Mouse (Mus musculus) CH12.LX (cell line): ENCODE results near the gene Bcas3. TPM values are rescaled to one million over a fixed set of nuclear protein-coding genes. Genes with fewer than 3 reads are reported as not detected.

ENCODE experiments used
- DNase-seq: peaks from one replicate; pipeline ENCODE4 v3.0.0-alpha.2; 2013; ENCODE audit errors: extremely low read depth
- H3K27ac ChIP-seq: 2 replicates; pipeline ENCODE4 v1.5.1; 2012; ENCODE audit warnings: low read depth, mild to moderate bottlenecking, control low read depth, moderate library complexity; ENCODE audit not compliant: insufficient read depth
- H3K27me3 ChIP-seq: replicated peaks from 2 replicates; pipeline ENCODE3; 2012; ENCODE audit warnings: inconsistent platforms
- H3K36me3 ChIP-seq, 2 experiments: replicated peaks in 1 of 2; 2 replicates each; pipeline versions ENCODE3 to v1.6.1; 2012; ENCODE audit warnings: inconsistent platforms in 1 of 2, low read length in 1 of 2, mild to moderate bottlenecking in 1 of 2, mixed read lengths in 1 of 2, moderate library complexity in 1 of 2; ENCODE audit not compliant: control insufficient read depth in 1 of 2, insufficient read depth in 1 of 2
- H3K4me1 ChIP-seq, 2 experiments: 2 replicates each; pipeline ENCODE4 v1.6.1; 2012; ENCODE audit warnings: inconsistent platforms in 1 of 2, moderate library complexity in 1 of 2; ENCODE audit not compliant: insufficient read depth in 2 of 2, control insufficient read depth in 1 of 2
- H3K4me2 ChIP-seq: 2 replicates; pipeline ENCODE4 v1.6.1; 2012; ENCODE audit warnings: low read depth, mild to moderate bottlenecking, control low read depth; ENCODE audit not compliant: poor library complexity, insufficient read depth, severe bottlenecking
- H3K4me3 ChIP-seq, 3 experiments: fragments of 150-350 bp in 1 of 3; sonication (generic) in 1 of 3; replicated peaks in 1 of 3; 2 replicates each; pipeline versions ENCODE3 to v1.5.1; 2011 to 2012; ENCODE audit warnings: low read depth in 2 of 3, low read length in 2 of 3, mild to moderate bottlenecking in 2 of 3, moderate library complexity in 2 of 3, control low read depth in 1 of 3, improper control_type of control experiment in 1 of 3, inconsistent platforms in 1 of 3, mixed read lengths in 1 of 3; ENCODE audit not compliant: poor library complexity in 1 of 3
- H3K79me2 ChIP-seq: replicated peaks from 2 replicates; pipeline ENCODE4 v1.6.1; 2012; ENCODE audit warnings: mild to moderate bottlenecking, moderate library complexity; ENCODE audit not compliant: control insufficient read depth, poor library complexity, insufficient read depth, severe bottlenecking; ENCODE audit errors: extremely low read depth
- H3K9ac ChIP-seq: 2 replicates; pipeline ENCODE4 v1.6.1; 2012; ENCODE audit warnings: low read depth, mild to moderate bottlenecking, control low read depth, moderate library complexity; ENCODE audit not compliant: insufficient read depth
- H3K9me3 ChIP-seq: replicated peaks from 2 replicates; pipeline ENCODE3; 2012; ENCODE audit warnings: low read length, inconsistent platforms, mixed read lengths
- BHLHE40 ChIP-seq: IDR thresholded peaks from 2 replicates; pipeline ENCODE4 v1.6.1; 2011; ENCODE audit warnings: mild to moderate bottlenecking, low read depth, low read length, improper control_type of control experiment
- E2F4 ChIP-seq: IDR thresholded peaks from 2 replicates; pipeline ENCODE4 v1.6.1; 2011; ENCODE audit warnings: low read depth, low read length, improper control_type of control experiment; ENCODE audit not compliant: insufficient replicate concordance
- EP300 ChIP-seq: IDR thresholded peaks from 2 replicates; pipeline ENCODE4 v1.6.1; 2011; ENCODE audit warnings: low read length, improper control_type of control experiment
- HCFC1 ChIP-seq: IDR thresholded peaks from 2 replicates; pipeline ENCODE4 v1.6.1; 2012; ENCODE audit warnings: low read depth, mild to moderate bottlenecking, inconsistent platforms, low read length, improper control_type of control experiment
- JUN ChIP-seq: IDR thresholded peaks from 2 replicates; pipeline ENCODE4 v1.6.1; 2011; ENCODE audit warnings: low read depth, mild to moderate bottlenecking, low read length, improper control_type of control experiment, moderate library complexity; ENCODE audit not compliant: insufficient read depth
- MXI1 ChIP-seq: IDR thresholded peaks from 2 replicates; pipeline ENCODE4 v1.6.1; 2011; ENCODE audit warnings: mild to moderate bottlenecking, low read depth, low read length, improper control_type of control experiment
- NELFE ChIP-seq: IDR thresholded peaks from 2 replicates; pipeline ENCODE4 v1.6.1; 2011; ENCODE audit warnings: low read depth, low read length, improper control_type of control experiment
- POLR2AphosphoS2 ChIP-seq: IDR thresholded peaks from 2 replicates; pipeline ENCODE4 v1.6.1; 2011; ENCODE audit warnings: low read depth, low read length, improper control_type of control experiment
- RAD21 ChIP-seq: IDR thresholded peaks from 2 replicates; pipeline ENCODE4 v1.6.1; 2011; ENCODE audit warnings: low read depth, mild to moderate bottlenecking, low read length, improper control_type of control experiment, moderate library complexity
- RCOR1 ChIP-seq: conservative IDR thresholded peaks from 2 replicates; pipeline ENCODE4 v1.6.1; 2012; ENCODE audit warnings: low read depth, mild to moderate bottlenecking, inconsistent platforms, low read length, improper control_type of control experiment
- dilution Hi-C: fragments of 300-500 bp; cut with MboI; formaldehyde crosslinking; loops from 2 replicates; pipeline ENCODE4 v1.14.3; 2020; ENCODE audit warnings: low sequenced_read_pairs; ENCODE audit not compliant: extremely low pct_unique_long_range_greater_than_20kb, extremely low pct_ligation_motif_present
- in situ Hi-C: fragments of 300-500 bp; cut with MboI; formaldehyde crosslinking; loops from 3 replicates; pipeline ENCODE4 v1.14.3; 2019; ENCODE audit warnings: low sequenced_read_pairs, low pct_ligation_motif_present, low pct_unique_long_range_greater_than_20kb, mixed read lengths
- polyA plus RNA-seq: library from polyadenylated mRNA; unstranded; fragments of >175 nt; gene quantifications from 2 replicates; pipeline ENCODE4 v1.2.1, GENCODE M21; 2012; ENCODE audit warnings: low read depth; ENCODE audit not compliant: insufficient read length
- total RNA-seq, 2 experiments: library from RNA; depleted of rRNA; stranded (reverse); fragments of 300-350 nt in 1 of 2; fragments of >200 nt in 1 of 2; gene quantifications; 2 replicates each; pipeline ENCODE4 v1.2.3; 2012 to 2014

Gene Bcas3
- total and polyA plus RNA-seq, 3 experiments = 8.2 to 21.3 (median 9.7) TPM

DNA sequence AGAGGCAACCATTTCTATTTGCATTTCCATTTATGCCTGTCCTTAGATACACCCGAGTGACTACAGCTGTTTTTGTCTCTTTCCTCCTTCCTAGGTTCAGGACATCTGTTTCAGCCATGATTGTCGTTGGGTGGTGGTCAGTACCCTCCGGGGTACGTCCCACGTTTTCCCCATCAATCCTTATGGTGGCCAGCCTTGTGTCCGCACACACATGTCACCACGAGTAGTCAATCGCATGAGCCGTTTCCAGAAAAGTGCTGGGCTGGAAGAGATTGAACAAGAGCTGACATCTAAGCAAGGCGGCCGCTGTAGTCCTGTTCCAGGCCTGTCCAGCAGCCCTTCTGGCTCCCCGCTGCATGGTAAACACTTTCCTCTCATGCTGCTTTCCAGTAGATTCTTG, 156.4 kb downstream of the Bcas3 start:
- no peak for DNase-seq
- no peak for TF ChIP-seq JUN
- no peak for TF ChIP-seq RCOR1
- TF ChIP-seq POLR2AphosphoS2 = no peak
- Histone ChIP-seq H3K79me2 (no peaks in the 10 kb centered on the region), H3K27me3 (no peaks in the 10 kb centered on the region), H3K4me3 (no peak overlapping the region), H3K4me1 (peaks cover 6 to 23% of the 10 kb centered on the region in 2 experiments; a peak in 3 of 4 replicates), H3K4me2 (no peak overlapping the region), H3K36me3 (no peaks in the 10 kb centered on the region), H3K9me3 (no peaks in the 10 kb centered on the region), H3K27ac (no peak overlapping the region), H3K9ac (no peak overlapping the region)
- dilution Hi-C loops (no loop called here), in situ Hi-C loops (no loop called here)

GRCm38 (mm10) chr11:85511270-85511904, 158.4 kb downstream of the Bcas3 start:
- Histone ChIP-seq H3K27me3 (no peaks in the 10 kb centered on the region), H3K9me3 (no peaks in the 10 kb centered on the region), H3K4me3 (no peak overlapping the region), H3K36me3 (no peaks in the 10 kb centered on the region), H3K27ac (no peak overlapping the region), H3K9ac (no peak overlapping the region), H3K4me2 (no peak overlapping the region), H3K4me1 (peaks cover 6 to 23% of the 10 kb centered on the region in 2 experiments; a peak in 3 of 4 replicates), H3K79me2 (no peaks in the 10 kb centered on the region)
- no peak for DNase-seq
- dilution Hi-C loops (no loop called here), in situ Hi-C loops (no loop called here)
- TF ChIP-seq HCFC1 (no peak), EP300 (no peak), MXI1 (no peak), BHLHE40 (peak; percentile 45; the same call in 1 of the 2 replicates)

GRCm38 (mm10) chr11:85516724-85517123, 163.8 kb downstream of the Bcas3 start:
- TF ChIP-seq E2F4 = no peak
- TF ChIP-seq RAD21 = no peak
- no peak for TF ChIP-seq NELFE
- TF ChIP-seq EP300 = no peak
- H3K27ac ChIP-seq = no peak overlapping the region
- H3K4me3 ChIP-seq = no peak overlapping the region
- dilution Hi-C loops (no loop called here), in situ Hi-C loops (no loop called here)
- H3K36me3 ChIP-seq = no peaks in the 10 kb centered on the region
- no peaks in the 10 kb centered on the region for H3K9me3 ChIP-seq
- no peak overlapping the region for H3K9ac ChIP-seq
- no peak overlapping the region for H3K4me2 ChIP-seq
- H3K4me1 ChIP-seq = peaks cover 0 to 23% of the 10 kb centered on the region in 2 experiments; a peak in 2 of 4 replicates
- no peaks in the 10 kb centered on the region for H3K27me3 ChIP-seq
- H3K79me2 ChIP-seq = no peaks in the 10 kb centered on the region
- no peak for DNase-seq
